Mouse (Mus musculus): ENCODE results near the gene Pde1a. TPM values are rescaled to one million over a fixed set of nuclear protein-coding genes. Genes with fewer than 3 reads are reported as not detected.

Gene Pde1a
- polyA plus RNA-seq, 1 experiment from 2014 or later: 48.2 TPM

DNA sequence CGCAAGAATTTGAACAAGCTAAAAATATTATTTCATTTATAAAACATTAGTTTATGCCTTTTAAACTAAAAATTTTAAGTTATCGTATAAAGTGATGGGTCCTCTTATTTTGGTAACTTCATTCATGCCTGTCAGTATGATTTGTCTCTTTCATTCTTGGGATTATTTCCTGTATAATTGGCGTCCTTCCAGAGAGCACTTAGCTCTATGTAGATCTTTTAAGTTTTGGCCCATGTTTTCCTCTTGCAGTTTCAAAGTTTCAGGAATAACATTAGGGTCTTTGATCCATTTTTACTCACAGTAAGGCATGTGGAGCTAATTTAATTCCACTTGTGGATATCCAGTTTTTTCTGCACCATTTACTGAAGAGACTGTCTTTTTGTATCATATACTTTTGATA lies 5.8 kb upstream of the Pde1a start:
- no peaks in the 10 kb centered on the region for H3K4me1 ChIP-seq (replicated peaks; ENCODE audit: control insufficient read depth, insufficient read depth, low read length)
- DNase-seq (ENCODE audit: low spot score) (no peak), ATAC-seq (replicated peaks; ENCODE audit: low FRiP score, low TSS enrichment, low read depth) (no peak)
- H3K27ac ChIP-seq (ENCODE audit: low read depth): no peak overlapping the region
- H3K9ac ChIP-seq (ENCODE audit: low read length): no peak overlapping the region
- WGBS: 76% methylated on average over 3 of the region's 3 CpGs
- no peaks in the 10 kb centered on the region for H3K27me3 ChIP-seq (replicated peaks; ENCODE audit: control insufficient read depth, insufficient read depth, low read length)
- no peaks in the 10 kb centered on the region for H3K36me3 ChIP-seq (ENCODE audit: control insufficient read depth, insufficient read depth, low read length)
- H3K4me3 ChIP-seq (ENCODE audit: low read depth, low read length): no peak overlapping the region
- H3K4me2 ChIP-seq (ENCODE audit: low read length): no peak overlapping the region
- no peaks in the 10 kb centered on the region for H3K9me3 ChIP-seq (ENCODE audit: control insufficient read depth, low read length)

DNA sequence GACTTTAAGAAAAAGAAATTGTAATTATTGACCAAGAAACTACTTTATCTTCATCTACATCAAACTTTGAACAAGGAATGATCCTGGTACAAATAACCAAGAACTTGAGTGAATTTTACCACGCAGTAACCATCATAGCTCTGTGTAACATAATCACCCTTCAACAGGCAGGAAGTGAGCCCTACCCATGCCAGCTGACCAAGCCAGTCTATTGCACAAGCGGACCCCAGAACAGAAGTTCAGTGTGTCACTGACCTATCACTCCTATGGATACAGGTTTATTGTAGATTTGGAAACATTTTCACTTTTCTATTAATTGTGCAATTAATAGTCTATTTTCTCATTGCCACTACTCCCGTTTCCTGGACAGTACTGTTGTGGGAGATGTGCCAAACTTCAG lies 3.4 kb upstream of the Pde1a start:
- no peak overlapping the region for H3K4me2 ChIP-seq (ENCODE audit: low read length)
- H3K9me3 ChIP-seq (ENCODE audit: control insufficient read depth, low read length): no peaks in the 10 kb centered on the region
- no peak overlapping the region for H3K27ac ChIP-seq (ENCODE audit: low read depth)
- no peaks in the 10 kb centered on the region for H3K4me1 ChIP-seq (replicated peaks; ENCODE audit: control insufficient read depth, insufficient read depth, low read length)
- 82% methylated on average over 3 of the region's 3 CpGs for WGBS
- H3K4me3 ChIP-seq (ENCODE audit: low read depth, low read length): no peak overlapping the region
- no peaks in the 10 kb centered on the region for H3K36me3 ChIP-seq (ENCODE audit: control insufficient read depth, insufficient read depth, low read length)
- H3K9ac ChIP-seq (ENCODE audit: low read length): no peak overlapping the region
- H3K27me3 ChIP-seq (replicated peaks; ENCODE audit: control insufficient read depth, insufficient read depth, low read length): no peaks in the 10 kb centered on the region
- no peak for DNase-seq (ENCODE audit: low spot score)
- ATAC-seq (replicated peaks; ENCODE audit: low FRiP score, low TSS enrichment, low read depth): no peak

DNA sequence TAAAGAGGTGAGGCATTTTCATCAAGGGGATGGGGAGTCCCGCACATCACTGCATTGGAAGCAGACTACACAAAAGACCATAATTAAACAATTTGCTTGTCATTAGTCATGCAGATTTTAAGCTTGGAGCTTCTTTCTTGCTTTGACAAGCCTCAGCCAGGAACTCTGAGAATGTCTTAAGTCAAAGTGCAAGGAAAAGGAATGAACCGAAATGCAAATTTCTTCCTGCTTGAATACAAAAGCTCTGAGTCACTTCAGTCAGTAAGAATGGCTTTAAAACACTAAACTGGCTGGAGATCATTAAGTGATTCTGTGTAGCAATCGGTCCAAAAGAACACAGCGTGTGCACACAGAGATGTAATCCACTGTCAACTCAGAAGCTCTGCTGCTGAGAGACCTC lies 2.6 kb downstream of the Pde1a start:
- Histone ChIP-seq H3K9ac (ENCODE audit: low read length) (no peak overlapping the region), H3K4me3 (ENCODE audit: low read depth, low read length) (no peak overlapping the region), H3K4me2 (ENCODE audit: low read length) (no peak overlapping the region), H3K36me3 (ENCODE audit: control insufficient read depth, insufficient read depth, low read length) (no peaks in the 10 kb centered on the region), H3K4me1 (replicated peaks; ENCODE audit: control insufficient read depth, insufficient read depth, low read length) (no peaks in the 10 kb centered on the region), H3K27ac (ENCODE audit: low read depth) (no peak overlapping the region), H3K27me3 (replicated peaks; ENCODE audit: control insufficient read depth, insufficient read depth, low read length) (no peaks in the 10 kb centered on the region), H3K9me3 (ENCODE audit: control insufficient read depth, low read length) (no peaks in the 10 kb centered on the region)
- WGBS: 43% methylated on average over 4 of the region's 4 CpGs
- no peak for DNase-seq (ENCODE audit: low spot score)
- no peak for ATAC-seq (replicated peaks; ENCODE audit: low FRiP score, low TSS enrichment, low read depth)

DNA sequence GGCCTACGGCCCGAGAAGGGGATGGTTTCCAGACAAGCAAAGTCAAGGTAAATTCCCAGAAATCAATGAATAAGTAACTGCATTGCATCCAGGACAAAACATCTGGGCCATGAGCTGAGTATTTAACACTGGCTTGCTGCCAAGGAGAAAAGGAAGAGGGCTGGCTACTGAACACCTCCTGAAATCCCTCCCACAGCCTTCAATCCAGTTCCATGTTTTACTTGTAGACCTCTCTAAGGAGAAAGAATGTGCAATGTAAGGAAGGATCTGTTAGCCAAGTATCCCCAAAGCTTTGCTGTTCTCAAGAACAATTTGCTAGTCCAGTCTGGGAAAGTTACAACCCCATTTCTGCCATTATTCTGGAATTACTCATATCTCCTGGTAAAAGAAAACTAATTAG lies 42.4 kb downstream of the Pde1a start:
- Histone ChIP-seq H3K27ac (ENCODE audit: low read depth) (no peak overlapping the region), H3K4me3 (ENCODE audit: low read depth, low read length) (no peak overlapping the region), H3K4me2 (ENCODE audit: low read length) (no peak overlapping the region), H3K9ac (ENCODE audit: low read length) (no peak overlapping the region), H3K9me3 (ENCODE audit: control insufficient read depth, low read length) (no peaks in the 10 kb centered on the region), H3K4me1 (replicated peaks; ENCODE audit: control insufficient read depth, insufficient read depth, low read length) (no peaks in the 10 kb centered on the region), H3K36me3 (ENCODE audit: control insufficient read depth, insufficient read depth, low read length) (no peaks in the 10 kb centered on the region), H3K27me3 (replicated peaks; ENCODE audit: control insufficient read depth, insufficient read depth, low read length) (no peaks in the 10 kb centered on the region)
- 66% methylated on average over 2 of the region's 2 CpGs for WGBS
- DNase-seq (ENCODE audit: low spot score) (no peak), ATAC-seq (replicated peaks; ENCODE audit: low FRiP score, low TSS enrichment, low read depth) (no peak)

DNA sequence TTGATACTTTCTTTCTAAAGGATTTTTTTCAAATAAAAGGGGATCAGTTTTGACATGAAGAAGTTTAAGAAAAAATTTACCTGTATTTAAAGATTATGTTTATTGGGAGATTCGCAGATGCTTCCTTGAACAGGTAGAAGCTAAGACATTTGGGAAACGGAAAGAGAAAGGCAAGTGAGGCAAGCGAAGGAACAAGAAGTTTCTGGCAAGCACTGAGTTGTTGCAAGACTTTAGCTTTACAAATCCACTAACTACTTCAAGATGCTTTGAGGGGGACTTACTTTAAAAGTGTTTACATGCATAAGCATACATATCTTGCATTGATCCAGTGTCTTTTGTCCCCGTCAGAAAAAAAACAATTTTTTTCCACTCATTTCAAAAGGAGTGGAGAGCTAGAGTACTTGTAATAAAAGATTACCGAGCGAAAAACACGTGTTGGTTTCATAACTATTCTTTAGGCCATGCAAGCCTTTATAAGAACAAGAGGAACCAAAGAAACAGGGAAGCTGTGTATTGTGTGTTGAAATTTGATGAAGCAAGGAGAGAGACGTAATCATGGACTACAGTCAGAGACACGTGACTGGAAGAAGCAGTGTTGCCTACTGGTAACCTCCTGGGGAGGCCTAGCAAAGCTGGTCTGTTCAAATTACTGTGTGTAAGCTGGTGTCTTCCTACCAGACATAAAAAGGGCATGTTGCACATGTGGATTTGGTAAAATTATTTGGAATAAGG lies 49.0 kb downstream of the Pde1a start:
- Histone ChIP-seq H3K9me3 (ENCODE audit: control insufficient read depth, low read length) (no peaks in the 10 kb centered on the region), H3K4me3 (ENCODE audit: low read depth, low read length) (no peak overlapping the region), H3K4me1 (replicated peaks; ENCODE audit: control insufficient read depth, insufficient read depth, low read length) (no peaks in the 10 kb centered on the region), H3K9ac (ENCODE audit: low read length) (no peak overlapping the region), H3K27ac (ENCODE audit: low read depth) (no peak overlapping the region), H3K27me3 (replicated peaks; ENCODE audit: control insufficient read depth, insufficient read depth, low read length) (no peaks in the 10 kb centered on the region), H3K4me2 (ENCODE audit: low read length) (no peak overlapping the region), H3K36me3 (ENCODE audit: control insufficient read depth, insufficient read depth, low read length) (no peaks in the 10 kb centered on the region)
- DNase-seq (ENCODE audit: low spot score) (no peak), ATAC-seq (replicated peaks; ENCODE audit: low FRiP score, low TSS enrichment, low read depth) (no peak)
- 90% methylated on average over 9 of the region's 9 CpGs for WGBS

DNA sequence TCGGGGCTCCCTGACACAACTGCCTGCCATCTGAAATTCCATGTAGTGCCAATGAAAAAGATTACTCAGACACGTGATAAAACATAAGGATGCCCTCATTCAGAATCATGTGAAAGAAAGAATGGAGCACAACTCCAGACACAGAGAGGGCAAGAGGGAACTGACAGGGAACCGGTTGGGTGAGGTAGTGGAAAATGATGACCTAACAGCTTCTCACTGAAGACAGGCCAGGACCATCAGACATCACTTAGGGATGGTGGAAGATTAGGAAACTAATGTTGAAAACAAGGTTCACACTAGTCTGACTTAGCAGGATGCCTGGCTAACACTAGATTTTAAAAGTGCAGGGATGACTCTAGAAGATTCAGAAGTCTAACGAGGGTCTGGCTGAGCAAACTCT lies 49.6 kb downstream of the Pde1a start:
- no peaks in the 10 kb centered on the region for H3K27me3 ChIP-seq (replicated peaks; ENCODE audit: control insufficient read depth, insufficient read depth, low read length)
- ATAC-seq (replicated peaks; ENCODE audit: low FRiP score, low TSS enrichment, low read depth) (no peak), DNase-seq (ENCODE audit: low spot score) (no peak)
- no peak overlapping the region for H3K4me2 ChIP-seq (ENCODE audit: low read length)
- whole genome bisulfite sequencing: 91% methylated on average over 4 of the region's 4 CpGs
- no peaks in the 10 kb centered on the region for H3K36me3 ChIP-seq (ENCODE audit: control insufficient read depth, insufficient read depth, low read length)
- H3K9ac ChIP-seq (ENCODE audit: low read length): no peak overlapping the region
- H3K4me3 ChIP-seq (ENCODE audit: low read depth, low read length): no peak overlapping the region
- no peaks in the 10 kb centered on the region for H3K9me3 ChIP-seq (ENCODE audit: control insufficient read depth, low read length)
- H3K27ac ChIP-seq (ENCODE audit: low read depth): no peak overlapping the region
- H3K4me1 ChIP-seq (replicated peaks; ENCODE audit: control insufficient read depth, insufficient read depth, low read length): no peaks in the 10 kb centered on the region

DNA sequence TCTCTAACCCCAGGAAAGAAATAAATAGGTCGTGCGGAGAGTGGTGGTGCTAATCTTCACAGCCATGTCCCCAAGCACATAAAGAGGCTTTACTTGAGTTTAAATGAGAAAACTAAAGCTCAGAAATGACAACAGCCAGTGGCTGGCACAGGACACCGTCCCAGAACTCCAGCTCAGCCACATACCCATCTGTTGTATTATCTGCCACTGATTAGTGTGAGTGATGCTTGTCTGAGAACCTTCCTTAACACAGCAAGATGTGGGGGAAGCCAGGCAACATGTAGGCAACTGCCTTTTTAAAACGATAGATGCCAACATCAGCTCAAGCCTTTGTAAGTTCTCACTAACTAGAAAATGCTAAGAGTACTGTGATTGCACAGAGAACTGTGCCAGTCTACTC lies 52.9 kb downstream of the Pde1a start:
- WGBS: 88% methylated on average over 4 of the region's 4 CpGs
- H3K27me3 ChIP-seq (replicated peaks; ENCODE audit: control insufficient read depth, insufficient read depth, low read length): no peaks in the 10 kb centered on the region
- H3K36me3 ChIP-seq (ENCODE audit: control insufficient read depth, insufficient read depth, low read length): no peaks in the 10 kb centered on the region
- H3K9me3 ChIP-seq (ENCODE audit: control insufficient read depth, low read length): no peaks in the 10 kb centered on the region
- no peak overlapping the region for H3K9ac ChIP-seq (ENCODE audit: low read length)
- H3K27ac ChIP-seq (ENCODE audit: low read depth): no peak overlapping the region
- DNase-seq (ENCODE audit: low spot score) (no peak), ATAC-seq (replicated peaks; ENCODE audit: low FRiP score, low TSS enrichment, low read depth) (no peak)
- no peak overlapping the region for H3K4me3 ChIP-seq (ENCODE audit: low read depth, low read length)
- H3K4me2 ChIP-seq (ENCODE audit: low read length): no peak overlapping the region
- H3K4me1 ChIP-seq (replicated peaks; ENCODE audit: control insufficient read depth, insufficient read depth, low read length): no peaks in the 10 kb centered on the region

DNA sequence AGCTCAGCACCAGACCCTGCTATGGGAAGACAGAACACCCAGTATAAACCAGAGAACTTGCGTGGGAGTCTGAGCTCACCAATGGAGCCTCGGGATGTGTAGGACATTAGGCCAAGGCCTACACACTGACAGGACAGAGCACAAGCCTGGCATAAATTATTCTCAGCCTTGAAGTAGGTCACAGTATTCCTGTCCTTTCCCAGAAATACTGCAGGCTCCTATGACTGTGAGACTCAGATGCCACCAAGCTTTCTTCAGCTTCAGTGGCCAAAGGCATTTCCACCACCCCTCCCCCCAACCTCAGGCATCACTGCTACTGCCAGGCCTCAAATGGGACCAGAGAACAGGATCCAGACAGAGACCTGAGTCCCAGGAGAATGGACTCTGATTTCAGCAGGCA lies 54.7 kb downstream of the Pde1a start:
- no peaks in the 10 kb centered on the region for H3K9me3 ChIP-seq (ENCODE audit: control insufficient read depth, low read length)
- WGBS: 72% methylated on average over 2 of the region's 2 CpGs
- no peak overlapping the region for H3K4me3 ChIP-seq (ENCODE audit: low read depth, low read length)
- H3K4me1 ChIP-seq (replicated peaks; ENCODE audit: control insufficient read depth, insufficient read depth, low read length): no peaks in the 10 kb centered on the region
- no peak overlapping the region for H3K4me2 ChIP-seq (ENCODE audit: low read length)
- H3K27me3 ChIP-seq (replicated peaks; ENCODE audit: control insufficient read depth, insufficient read depth, low read length): no peaks in the 10 kb centered on the region
- H3K9ac ChIP-seq (ENCODE audit: low read length): no peak overlapping the region
- no peak overlapping the region for H3K27ac ChIP-seq (ENCODE audit: low read depth)
- no peaks in the 10 kb centered on the region for H3K36me3 ChIP-seq (ENCODE audit: control insufficient read depth, insufficient read depth, low read length)
- DNase-seq (ENCODE audit: low spot score) (no peak), ATAC-seq (replicated peaks; ENCODE audit: low FRiP score, low TSS enrichment, low read depth) (no peak)

DNA sequence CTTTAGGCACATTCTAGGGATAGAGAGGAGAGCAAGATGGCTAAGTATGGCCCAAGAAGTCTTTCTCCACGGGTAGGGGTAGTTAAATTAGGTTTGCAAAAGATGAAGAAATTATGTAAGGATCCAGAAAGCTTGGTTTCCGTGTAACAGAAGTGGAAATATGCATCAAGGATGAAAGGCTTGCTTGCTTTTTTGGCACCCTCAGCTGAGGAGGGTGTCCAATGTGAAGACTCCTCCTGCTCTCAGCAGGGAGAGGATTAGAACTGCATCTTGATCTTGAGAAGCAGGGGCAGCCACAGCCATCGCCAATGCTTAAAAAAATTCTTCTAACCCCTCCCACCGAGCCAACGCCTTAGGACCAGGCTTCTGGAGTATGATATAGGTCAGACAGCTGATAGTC lies 55.2 kb downstream of the Pde1a start:
- Histone ChIP-seq H3K9me3 (ENCODE audit: control insufficient read depth, low read length) (no peaks in the 10 kb centered on the region), H3K4me1 (replicated peaks; ENCODE audit: control insufficient read depth, insufficient read depth, low read length) (no peaks in the 10 kb centered on the region), H3K4me3 (ENCODE audit: low read depth, low read length) (no peak overlapping the region), H3K27ac (ENCODE audit: low read depth) (no peak overlapping the region), H3K27me3 (replicated peaks; ENCODE audit: control insufficient read depth, insufficient read depth, low read length) (no peaks in the 10 kb centered on the region), H3K36me3 (ENCODE audit: control insufficient read depth, insufficient read depth, low read length) (no peaks in the 10 kb centered on the region), H3K9ac (ENCODE audit: low read length) (no peak overlapping the region), H3K4me2 (ENCODE audit: low read length) (no peak overlapping the region)
- DNase-seq (ENCODE audit: low spot score) (no peak), ATAC-seq (replicated peaks; ENCODE audit: low FRiP score, low TSS enrichment, low read depth) (no peak)
- 60% methylated on average over 5 of the region's 5 CpGs for WGBS
